Mouse (Mus musculus): ENCODE results near the gene Gm10663. TPM values are rescaled to one million over a fixed set of nuclear protein-coding genes. Genes with fewer than 3 reads are reported as not detected.

Gene Gm10663
- polyA plus RNA-seq, 1 experiment from 2014 or later: not detected

Small RNA genes within 50 kb of the gene (microRNA-seq; reads per million reads assigned to microRNA genes)
- gene Gm24333: not detected

Other genes with a start within 250 kb of the Gm10663 start
- 15.4 and 16.0 TPM in 2 replicates for gene Klhl2, start 225.0 kb upstream of the Gm10663 start, polyA plus RNA-seq (2015; fragmentation: Nextera tagmentation; extraction: Ambion mirVana)
- gene Tmem192, start 127.8 kb upstream of the Gm10663 start, polyA plus RNA-seq (2015; fragmentation: Nextera tagmentation; extraction: Ambion mirVana): 27.2 and 27.6 TPM in 2 replicates
- gene Trim75, start 87.2 kb upstream of the Gm10663 start, polyA plus RNA-seq (2015; fragmentation: Nextera tagmentation; extraction: Ambion mirVana): not detected in 2 replicates
- not detected in 2 replicates for gene Trim61, start 56.5 kb upstream of the Gm10663 start, polyA plus RNA-seq (2015; fragmentation: Nextera tagmentation; extraction: Ambion mirVana)
- gene Trim60, start 56.4 kb upstream of the Gm10663 start, polyA plus RNA-seq (2015; fragmentation: Nextera tagmentation; extraction: Ambion mirVana): not detected in 2 replicates
- 0.90 and 1.3 TPM in 2 replicates for gene Apela, start 37.7 kb upstream of the Gm10663 start, polyA plus RNA-seq (2015; fragmentation: Nextera tagmentation; extraction: Ambion mirVana)
- gene BC030870, start 54.5 kb downstream of the Gm10663 start, polyA plus RNA-seq (2015; fragmentation: Nextera tagmentation; extraction: Ambion mirVana): 2.6 and 3.0 TPM in 2 replicates

All from lung, embryonic 15.5 days (tissue).